Mouse (Mus musculus) cortical plate, adult 2 months (tissue): ENCODE data around the gene Rock2.

Experiments used
- CTCF ChIP-seq: fragments of 200-500 bp; IDR thresholded peaks from 2 replicates; pipeline ENCODE4 v1.5.1; 2011; ENCODE audit warnings: mild to moderate bottlenecking, control low read depth, low read length; ENCODE audit not compliant: insufficient read depth; ENCODE audit errors: extremely low read depth
- POLR2A ChIP-seq: fragments of 200-500 bp; IDR thresholded peaks from 2 replicates; pipeline ENCODE4 v1.6.1; 2011; ENCODE audit warnings: mild to moderate bottlenecking, low read length, control low read depth; ENCODE audit not compliant: insufficient read depth; ENCODE audit errors: extremely low read depth

GRCm38 (mm10) chr12:16872926-16873464 lies 21.7 kb upstream of the Rock2 start:
- TF ChIP-seq POLR2A = no peak
- TF ChIP-seq CTCF = no peak
